Mouse (Mus musculus): ENCODE measurements around the gene Wasl.

Gene Wasl

DNA sequence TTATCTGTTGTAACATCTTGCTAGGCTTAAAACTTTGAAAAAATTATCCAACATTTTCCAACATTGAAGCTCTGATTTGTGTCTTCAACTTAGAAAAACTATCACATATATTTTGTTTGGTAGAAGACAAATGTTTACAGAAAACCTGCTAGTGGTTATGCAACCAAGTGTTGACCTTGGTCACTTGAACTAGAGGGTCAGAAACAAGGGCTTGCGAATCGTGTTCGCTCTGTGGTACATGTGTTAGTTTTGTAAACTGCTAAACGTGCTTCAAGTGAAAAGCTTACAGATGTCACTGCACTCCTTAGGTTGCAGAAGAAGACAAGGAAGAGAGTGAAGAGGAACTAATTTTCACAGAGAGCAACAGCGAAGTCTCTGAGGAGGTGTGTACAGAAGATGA, 61.8 kb downstream of the Wasl start:
- no peak for DNase-seq

DNA sequence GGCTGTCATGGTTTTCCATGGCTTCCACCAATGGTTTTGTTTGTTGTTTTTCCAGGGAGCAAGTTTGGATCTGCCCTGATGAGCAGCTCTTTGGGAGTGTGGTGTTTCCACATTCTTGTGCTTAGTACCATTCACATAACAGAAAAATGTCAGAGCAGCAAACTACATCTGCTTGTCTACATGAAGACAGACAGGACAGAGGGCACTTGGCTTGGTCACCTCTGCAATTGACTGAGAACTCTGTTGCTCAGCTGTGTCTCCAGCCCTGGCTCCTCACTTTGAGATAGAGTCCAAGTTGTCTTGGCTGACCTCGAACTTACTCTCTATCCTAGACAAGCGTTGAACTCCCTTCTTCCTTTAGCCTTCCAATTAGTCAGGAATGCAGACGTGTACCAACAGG, 62.5 kb downstream of the Wasl start:
- no peak for DNase-seq

DNA sequence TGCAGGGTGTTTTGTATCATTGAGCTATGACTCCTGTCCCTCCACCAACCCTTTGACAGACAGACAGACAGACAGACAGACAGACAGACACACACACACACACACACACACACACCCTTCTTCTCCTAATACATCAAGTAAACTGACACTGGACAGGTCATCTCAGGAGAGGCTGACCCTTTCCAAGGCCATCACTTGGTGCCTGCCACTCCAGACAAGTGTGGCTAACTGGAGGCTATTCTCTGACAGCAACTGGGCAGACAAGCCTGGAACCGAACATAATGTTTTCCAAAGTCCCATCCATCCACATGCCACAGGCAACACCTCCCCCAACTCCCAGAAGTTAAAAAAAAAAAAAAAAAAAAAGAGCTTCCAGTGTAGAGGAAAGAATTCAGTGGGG, 63.1 kb downstream of the Wasl start:
- DNase-seq: no peak

DNA sequence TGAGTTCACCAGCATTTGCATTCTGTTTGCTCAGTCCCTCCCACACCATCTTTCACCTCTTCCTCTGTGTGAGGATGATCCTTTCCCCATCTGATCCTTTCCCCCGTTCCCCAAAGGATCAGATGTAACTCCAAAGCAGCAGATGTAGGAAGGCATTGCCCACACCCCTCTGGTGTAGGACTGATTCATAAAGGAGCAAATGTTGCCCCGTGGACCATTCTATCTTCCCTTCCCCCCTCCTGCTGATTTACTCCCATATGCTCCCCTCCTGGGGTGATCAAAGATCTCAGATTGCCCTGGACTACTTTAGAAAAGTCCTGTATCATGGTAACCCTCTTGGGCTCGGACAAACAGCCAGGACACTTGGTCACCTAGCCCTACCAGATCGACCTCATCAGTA, 64.1 kb downstream of the Wasl start:
- DNase-seq: no peak

DNA sequence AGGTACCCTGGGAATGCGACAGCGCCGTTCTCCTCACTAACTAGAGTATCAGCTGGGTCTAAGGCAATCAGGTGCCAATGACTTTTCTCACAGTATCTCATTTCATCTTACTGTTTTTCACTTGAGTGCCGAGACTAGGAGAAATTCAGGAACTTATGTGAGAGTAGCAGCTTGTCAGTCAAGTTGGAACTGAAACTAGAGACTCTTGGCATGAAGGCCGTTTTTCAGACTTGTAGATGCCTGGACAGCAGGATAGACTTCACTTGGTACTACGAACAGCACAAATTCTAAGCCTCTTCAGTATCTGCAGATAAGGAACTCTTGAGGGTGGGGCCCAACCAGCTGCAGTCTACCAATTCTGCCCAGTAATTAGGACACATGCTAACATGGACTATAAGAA, 64.7 kb downstream of the Wasl start:
- no peak for DNase-seq

DNA sequence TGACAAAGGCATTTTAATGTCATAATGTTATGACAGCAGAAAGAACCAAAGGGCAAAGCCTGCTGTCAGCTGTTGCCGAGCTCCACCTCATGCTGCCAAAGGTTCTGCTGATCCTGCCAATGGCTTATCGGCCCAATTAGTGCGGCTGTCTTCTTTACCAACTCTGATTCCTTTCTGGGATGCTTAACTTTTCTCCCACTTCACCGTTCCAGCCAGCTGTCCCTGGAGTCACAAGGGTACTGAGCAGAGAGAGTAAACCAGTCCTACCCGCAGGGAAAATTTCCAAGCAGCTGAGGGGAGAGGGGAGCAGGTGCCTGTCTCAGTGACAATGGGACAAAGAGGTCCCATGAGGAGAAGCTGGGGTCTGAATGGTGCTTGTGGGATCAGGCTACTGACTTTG, 65.2 kb downstream of the Wasl start:
- DNase-seq: no peak

DNA sequence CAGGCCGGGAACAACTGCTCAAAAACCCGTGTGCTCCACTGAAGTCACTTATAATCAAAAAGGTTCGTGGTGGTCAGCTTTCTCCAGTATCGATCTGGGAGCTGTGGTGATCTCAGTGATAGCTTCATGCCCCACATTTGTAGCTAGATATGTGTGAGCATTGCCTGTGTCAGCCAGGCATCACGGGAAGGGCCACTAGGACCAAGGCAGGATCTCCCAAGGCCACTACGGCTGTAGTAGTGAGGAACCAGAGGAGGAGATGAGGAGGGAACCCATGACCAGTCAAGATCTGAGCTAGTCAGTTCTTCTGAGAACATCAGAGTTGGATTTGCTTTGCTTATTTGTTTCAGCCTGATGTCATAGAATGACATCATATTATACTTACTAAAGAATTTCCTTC, 65.6 kb downstream of the Wasl start:
- no peak for DNase-seq

DNA sequence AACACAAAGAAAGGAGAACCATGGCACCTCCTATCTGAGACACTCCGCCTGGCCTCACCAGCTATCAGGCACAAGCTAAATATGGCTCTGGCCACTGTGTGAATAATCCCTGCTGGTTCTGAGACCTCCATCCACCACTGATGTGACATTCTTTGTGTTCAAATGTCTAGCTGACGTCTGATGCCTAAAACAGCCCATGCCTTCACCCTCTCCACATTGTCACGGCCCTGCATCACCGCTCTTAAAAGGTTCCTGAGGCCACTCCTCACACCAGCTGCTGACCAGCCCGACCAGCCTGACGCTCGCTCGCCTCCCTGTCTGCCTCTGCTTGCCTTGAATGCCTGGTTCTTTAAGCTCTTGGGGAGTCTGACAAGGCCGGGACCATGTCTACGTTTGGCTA, 67.3 kb downstream of the Wasl start, which contains the start of gene Lmod2:
Gene Lmod2 (plus strand): TSS at position 263 of the 400 bp plus-strand sequence.
- DNase-seq: no peak

DNA sequence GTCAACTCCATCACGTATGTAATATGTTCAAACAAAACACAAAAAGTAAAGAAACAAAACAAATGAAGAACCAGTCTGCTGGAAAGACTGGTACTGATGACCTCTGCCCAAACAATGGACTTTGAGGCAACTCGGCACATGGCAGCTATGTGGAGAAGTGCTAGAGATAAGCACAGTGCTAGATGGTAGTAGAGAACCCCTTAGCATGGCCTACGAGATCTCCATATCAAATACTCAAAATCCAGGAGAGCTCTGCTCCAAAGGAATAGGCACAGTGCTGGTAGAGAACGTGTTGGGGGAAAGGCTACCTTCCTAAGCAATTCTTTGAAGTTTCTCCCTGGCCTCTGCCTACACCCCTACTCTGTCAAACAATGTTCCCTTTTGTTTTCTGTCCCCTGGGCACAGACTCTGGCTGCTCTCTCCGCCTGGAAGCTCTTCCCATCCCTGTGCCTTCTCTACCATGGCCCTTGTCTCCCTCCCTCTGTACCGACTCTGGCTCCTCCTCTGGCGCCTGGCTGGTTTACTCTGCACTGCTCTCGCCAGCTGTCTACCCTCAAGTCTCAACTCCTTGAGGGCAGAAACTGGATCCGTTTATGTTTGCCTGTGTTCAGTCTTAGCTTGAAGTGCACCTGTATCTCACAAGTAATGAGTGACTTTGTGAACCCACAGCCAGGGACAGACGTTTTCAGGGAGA, 73.1 kb downstream of the Wasl start:
- no peak for DNase-seq

DNA sequence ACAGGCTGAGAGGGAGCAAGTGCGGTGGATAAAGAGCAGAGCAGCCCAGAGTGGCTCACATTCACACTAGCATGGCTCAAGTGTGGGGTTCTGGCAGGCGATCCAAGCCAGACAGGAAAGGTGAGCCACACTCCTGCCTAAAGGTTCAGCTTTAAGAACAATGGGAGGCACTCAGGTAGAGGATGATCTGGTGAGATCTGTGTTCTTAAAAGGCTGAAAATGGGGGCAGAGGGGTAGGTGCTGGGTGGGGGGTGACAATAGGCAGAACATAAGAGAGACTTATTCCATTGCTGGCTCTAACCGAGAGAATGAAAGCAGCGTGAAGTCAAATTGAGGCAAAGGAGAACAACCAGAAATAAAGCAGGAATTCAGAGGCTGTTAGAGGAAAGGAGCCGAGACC, 74.5 kb downstream of the Wasl start:
- no peak for DNase-seq

DNA sequence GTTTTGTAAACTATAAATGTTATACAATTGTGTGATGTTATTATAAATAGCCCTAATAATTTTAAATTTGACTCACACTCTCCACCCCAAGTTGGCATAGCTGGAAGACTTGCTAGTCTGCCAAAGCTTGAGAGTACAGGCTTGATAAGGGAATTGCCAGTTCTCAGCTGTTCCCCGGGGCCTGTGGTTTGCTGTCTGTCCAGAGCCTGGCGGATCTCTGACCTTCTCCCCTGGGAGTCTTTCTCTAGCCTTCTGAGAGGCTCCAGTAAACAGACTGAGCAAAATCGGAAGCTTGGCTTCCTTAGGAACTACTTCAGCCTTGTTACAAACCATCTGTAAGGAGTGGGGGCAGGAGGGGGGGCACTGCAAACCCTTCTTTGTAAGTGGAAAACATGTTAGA, 77.9 kb downstream of the Wasl start:
- no peak for DNase-seq

DNA sequence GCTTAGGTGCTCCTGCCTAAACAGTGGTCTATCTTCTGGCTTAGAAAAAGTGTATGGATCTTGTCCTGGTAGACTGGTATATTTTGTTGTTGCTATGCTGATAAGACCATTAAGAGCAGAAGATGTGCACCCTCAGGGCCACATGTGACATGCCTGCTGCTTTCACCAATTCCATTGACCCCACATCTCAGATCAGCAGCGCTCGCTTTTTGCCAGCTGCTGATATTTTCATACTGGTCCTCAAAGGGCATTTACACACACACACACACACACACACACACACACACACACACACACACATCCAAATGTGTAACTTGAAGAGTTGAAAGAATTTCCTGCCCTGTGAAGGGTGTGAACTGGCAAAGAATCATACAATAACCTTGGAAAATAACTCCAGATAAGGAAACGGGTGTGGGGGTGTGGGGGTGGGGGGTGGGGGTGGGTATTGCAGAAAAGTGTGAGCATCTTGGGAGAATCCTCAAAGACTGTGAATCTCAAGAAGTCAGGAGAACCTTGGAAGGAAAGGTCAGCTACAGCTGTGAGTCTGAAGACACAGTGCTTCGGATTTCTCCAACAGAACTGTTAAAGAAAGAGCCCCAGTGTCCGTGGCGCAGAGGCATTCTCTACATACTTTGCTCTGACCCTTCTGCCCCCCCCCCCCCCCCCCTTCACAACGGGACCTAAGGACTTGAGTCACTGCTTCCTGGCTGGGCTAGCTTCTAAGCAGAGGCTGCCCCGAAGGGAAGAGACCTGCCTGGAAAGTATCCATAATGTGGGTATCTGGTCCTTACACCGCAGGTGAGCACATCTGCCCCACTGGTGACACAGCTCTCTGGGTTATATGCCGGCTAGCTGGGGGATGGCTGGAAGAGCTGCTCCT, 79.1 kb downstream of the Wasl start:
- DNase-seq: no peak

DNA sequence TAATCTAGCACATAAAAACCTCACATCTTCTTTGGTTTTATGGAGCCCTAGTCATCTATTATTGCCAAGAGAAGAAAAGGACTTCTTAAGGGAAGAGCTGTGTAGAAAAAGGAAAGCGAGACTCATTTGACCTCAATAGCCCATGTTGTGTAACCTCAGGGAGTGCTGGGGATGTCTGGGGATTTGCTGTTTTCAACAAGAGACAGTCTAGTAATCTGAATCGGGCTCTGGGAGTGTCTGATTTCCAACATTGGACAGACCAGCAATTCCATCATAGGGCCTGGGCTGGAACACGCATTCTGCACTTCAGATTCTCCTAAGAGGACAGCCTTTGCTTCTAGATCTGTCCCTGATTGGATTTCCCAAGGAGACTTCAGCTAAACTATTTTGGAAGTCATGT, 81.4 kb downstream of the Wasl start:
- no peak for DNase-seq

DNA sequence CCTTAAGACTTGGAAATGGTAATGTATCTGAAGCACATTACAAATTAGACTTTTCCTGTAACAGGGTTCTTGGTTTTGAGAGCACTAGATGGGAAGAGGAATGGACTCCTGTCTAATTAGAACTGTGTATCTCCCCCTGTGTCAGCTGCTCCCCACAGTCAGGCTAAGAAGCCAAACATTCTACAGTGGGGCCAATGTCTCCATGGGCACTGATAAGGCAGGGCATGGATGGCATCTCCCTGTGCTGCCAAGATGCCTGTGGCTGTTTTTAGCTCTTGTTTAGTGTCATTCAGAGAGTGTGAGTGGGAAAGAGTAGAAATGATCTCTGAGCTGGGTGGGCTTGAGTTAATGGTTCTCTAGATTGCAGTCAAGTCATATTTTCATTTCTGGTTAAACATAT, 91.5 kb downstream of the Wasl start:
- no peak for DNase-seq

DNA sequence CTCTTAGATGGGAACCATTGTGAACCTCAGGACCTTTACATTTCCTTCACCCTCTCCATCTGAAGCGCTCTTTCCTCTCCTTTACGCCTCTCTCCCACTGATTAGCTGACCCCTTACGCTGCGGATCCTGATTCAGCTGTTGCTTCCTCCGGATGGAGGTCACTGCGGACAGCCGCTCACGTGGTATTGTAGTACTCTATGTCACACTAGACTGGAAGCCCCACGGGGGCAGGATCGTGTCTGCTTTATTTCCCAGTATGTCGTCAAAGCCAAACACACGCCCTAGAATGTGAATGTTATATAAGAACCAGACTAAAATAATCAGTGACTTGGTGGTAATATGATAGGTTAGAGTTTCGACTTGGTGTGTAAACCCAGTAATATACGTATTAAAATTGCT, 92.4 kb downstream of the Wasl start:
- DNase-seq: no peak

DNA sequence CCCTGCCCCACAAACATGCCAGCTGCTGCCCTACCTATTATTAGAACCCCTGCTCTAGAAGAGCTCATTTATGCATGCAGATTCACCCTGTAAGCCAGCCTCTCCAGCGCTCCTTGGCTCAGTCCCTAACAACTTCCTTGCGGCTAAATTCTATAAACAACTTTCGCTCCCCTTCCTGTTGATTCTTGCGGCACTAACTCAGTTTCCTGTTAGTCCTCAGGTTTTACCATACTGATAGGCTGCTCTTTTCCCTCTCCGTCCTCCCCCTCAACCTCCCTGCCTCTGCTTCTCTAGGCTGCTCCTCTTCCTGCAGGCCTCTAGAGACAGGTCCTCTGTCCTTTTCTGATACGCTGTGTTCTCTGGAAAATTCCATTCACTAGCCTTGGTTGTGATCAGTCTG, 93.7 kb downstream of the Wasl start:
- DNase-seq: no peak

DNA sequence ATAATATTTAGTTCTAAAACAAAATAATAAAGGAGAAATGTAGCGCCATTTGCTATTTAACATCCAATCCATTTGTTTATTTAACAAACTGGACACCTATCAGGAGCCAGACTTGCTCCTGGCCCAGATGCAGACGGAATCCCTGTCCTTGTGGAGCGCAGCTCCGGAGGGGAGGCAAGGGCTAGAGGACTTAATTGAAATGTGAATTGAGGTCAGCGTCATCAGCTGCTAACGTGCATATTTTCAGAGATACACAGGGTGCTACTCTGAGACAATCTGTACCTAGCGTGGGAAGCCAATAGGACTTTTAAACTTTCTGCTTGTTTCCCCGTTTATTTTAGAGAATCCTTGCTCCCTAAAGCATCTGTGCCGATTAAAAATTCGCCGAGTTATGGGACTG, 94.5 kb downstream of the Wasl start:
- DNase-seq: no peak

DNA sequence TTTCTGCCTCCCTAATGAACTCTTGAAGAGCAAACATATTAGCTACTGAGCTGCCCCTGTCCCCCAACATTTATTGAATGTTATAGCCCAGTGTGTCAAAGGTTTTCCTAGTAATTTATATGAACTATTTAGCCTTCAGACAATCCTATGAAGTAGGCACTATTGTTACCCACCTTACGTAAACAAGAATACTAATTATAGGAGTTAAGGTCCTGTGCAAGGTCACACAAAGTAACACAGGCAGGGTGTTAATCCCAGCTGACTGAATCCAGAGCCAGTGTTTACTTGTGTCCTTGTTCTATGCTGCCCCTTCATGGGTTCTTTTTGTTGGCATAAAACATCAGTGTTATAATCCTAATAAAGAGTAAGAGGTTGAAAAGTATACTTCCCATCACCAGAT, 95.1 kb downstream of the Wasl start:
- DNase-seq: no peak

DNA sequence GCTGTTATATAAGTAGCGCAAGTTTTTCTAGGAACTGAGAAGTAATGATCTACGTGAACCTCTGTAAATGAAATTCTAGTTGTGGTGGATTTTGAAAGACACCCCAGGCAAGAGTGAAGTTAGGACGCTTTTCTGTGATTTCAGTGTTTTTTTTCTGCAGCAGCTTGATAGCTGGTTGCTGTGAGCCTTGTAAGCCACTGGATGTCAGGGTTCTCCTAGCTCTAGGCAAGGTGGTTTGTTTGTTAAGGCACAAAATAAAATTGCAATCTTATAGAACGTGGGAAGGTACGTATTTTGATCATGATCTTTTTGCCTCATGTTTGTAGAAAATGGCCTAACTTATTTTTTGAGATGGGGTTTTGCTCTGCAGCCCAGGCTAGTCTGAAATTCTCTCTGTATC, 95.8 kb downstream of the Wasl start:
- no peak for DNase-seq

DNA sequence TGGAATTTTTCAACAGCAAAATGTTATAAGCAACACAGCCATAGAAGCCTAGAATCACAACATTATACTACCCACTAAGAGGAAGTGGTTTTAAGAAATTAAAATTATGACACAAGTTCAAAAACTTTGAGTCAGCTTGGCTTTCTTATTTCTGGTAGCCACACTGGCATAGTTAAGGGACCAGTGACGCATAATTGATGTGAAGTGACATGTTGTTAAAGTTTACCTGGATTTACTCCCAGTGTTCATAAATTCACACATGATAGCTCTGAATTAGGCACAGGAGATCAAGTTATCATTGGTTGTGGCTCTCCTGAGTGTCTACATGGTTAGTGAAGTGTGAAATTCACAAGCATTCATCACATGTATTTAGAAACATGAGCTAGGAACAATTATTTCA, 99.9 kb downstream of the Wasl start:
- DNase-seq: peak; percentile 10

DNA sequence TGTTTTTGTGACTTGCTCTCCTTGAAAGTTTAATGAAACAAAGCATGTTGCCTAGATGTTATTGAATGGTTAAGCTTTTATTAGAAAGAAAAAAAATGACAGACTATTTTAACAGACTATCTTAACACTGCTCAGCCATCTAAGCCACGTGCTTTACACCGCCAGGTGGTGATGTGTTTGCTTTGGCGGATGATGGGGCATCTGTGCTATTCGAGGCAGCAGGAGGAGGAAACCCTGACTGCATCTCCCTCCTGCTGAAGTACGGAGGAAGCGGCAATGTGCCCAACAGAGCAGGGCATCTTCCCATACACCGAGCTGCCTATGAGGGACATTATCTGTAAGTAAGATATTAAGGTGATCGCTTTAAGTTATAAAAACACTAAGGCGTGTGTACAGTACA, 100.7 kb downstream of the Wasl start:
- DNase-seq: no peak

Measured in retina, postnatal 1 day (tissue).